Mouse (Mus musculus) kidney, adult 2 months (tissue): ENCODE results near the gene Pik3r3. TPM values are rescaled to one million over a fixed set of nuclear protein-coding genes. Genes with fewer than 3 reads are reported as not detected.

ENCODE experiments used
- DNase-seq: peaks from one replicate; pipeline ENCODE4 v3.0.0; 2021
- H3K27ac ChIP-seq: fragments of 200-500 bp; 2 replicates; pipeline ENCODE4 v1.5.1; 2012; ENCODE audit warnings: low read depth, low read length, control low read depth, inconsistent platforms; ENCODE audit not compliant: insufficient read depth
- H3K27me3 ChIP-seq: fragments of 200-500 bp; replicated peaks from 2 replicates; pipeline ENCODE4 v1.6.1; 2012; ENCODE audit warnings: mild to moderate bottlenecking, moderate library complexity, low read length, inconsistent platforms; ENCODE audit not compliant: control insufficient read depth, insufficient read depth
- H3K36me3 ChIP-seq: fragments of 200-500 bp; 2 replicates; pipeline ENCODE4 v1.6.1; 2012; ENCODE audit warnings: mild to moderate bottlenecking, moderate library complexity, low read length, inconsistent platforms; ENCODE audit not compliant: control insufficient read depth, insufficient read depth
- H3K4me1 ChIP-seq: fragments of 200-500 bp; 2 replicates; pipeline ENCODE4 v1.6.1; 2011; ENCODE audit warnings: low read length; ENCODE audit not compliant: control insufficient read depth, insufficient read depth
- H3K4me3 ChIP-seq: fragments of 200-500 bp; 2 replicates; pipeline ENCODE4 v1.5.1; 2011; ENCODE audit warnings: mild to moderate bottlenecking, low read depth, low read length, control low read depth; ENCODE audit not compliant: insufficient read depth
- CTCF ChIP-seq: fragments of 200-500 bp; conservative IDR thresholded peaks from 2 replicates; pipeline ENCODE4 v1.5.1; 2011; ENCODE audit warnings: low read depth, mild to moderate bottlenecking, control low read depth, low read length, moderate library complexity, mixed read lengths; ENCODE audit not compliant: insufficient read depth, insufficient read length
- POLR2A ChIP-seq: fragments of 200-500 bp; IDR thresholded peaks from one replicate; pipeline ENCODE4 v1.6.1; 2011; ENCODE audit warnings: low read depth, low read length, control low read depth
- WGBS: fragments of 180-500 bp; shearing (Covaris S2); methylation state at CpG from one replicate; pipeline ENCODE4 v1.1.7; 2018; 5-methylcytosine and 5-hydroxymethylcytosine counted together
- polyA plus RNA-seq: library from polyadenylated mRNA; depleted of rRNA; stranded (reverse); fragments of >200 nt; gene quantifications from 2 replicates; pipeline ENCODE4 v1.2.3, GENCODE M21; 2012

Pik3r3 gene
- polyA plus RNA-seq, 1 experiment, result 14.6 TPM

DNA sequence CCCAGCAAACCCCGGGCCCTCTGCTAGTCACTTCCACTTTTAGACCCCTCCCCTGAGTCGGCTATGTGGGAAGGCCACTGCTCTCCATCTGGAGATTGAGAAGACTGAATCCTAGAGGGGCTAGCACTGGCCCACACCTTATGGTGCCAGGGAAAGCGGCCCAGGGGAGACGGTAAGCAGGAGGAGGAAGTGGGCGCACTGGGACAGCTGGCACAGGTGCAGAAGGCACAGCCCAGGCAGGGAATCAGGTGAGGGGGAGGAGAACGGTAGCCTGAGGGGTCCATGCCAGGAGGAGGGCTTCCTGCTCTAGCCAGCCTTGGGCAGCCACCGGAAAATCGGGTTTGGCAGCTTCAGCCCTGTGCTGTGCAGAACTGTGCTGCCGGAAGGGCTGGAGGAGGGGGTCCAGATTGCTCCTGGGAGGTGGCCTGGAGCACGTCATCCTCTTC is 44.9 kb upstream of the Pik3r3 start:
- Histone ChIP-seq H3K36me3 (no peaks in the 10 kb centered on the region), H3K27me3 (no peaks in the 10 kb centered on the region), H3K4me1 (peaks cover 15% of the 10 kb centered on the region), H3K27ac (peak overlapping the region; percentile 88), H3K4me3 (peak overlapping the region; percentile 9; the same call in 1 of the 2 replicates)
- TF ChIP-seq POLR2A (no peak), CTCF (no peak)
- DNase-seq, result peak; percentile 90
- WGBS, result 13% methylated on average over 10 of the region's 10 CpGs

- Histone ChIP-seq H3K4me1 (peaks cover 15% of the 10 kb centered on the region), H3K27ac (peak overlapping the region; percentile 88), H3K4me3 (no peak overlapping the region), H3K36me3 (no peaks in the 10 kb centered on the region), H3K27me3 (no peaks in the 10 kb centered on the region)
- peak; percentile 93 for DNase-seq
- WGBS, result 16% methylated on average over 5 of the region's 5 CpGs
- TF ChIP-seq CTCF (no peak), POLR2A (no peak)
Measured at GRCm38 (mm10) chr4:116177140-116177539, 44.3 kb upstream of the Pik3r3 start.

DNA sequence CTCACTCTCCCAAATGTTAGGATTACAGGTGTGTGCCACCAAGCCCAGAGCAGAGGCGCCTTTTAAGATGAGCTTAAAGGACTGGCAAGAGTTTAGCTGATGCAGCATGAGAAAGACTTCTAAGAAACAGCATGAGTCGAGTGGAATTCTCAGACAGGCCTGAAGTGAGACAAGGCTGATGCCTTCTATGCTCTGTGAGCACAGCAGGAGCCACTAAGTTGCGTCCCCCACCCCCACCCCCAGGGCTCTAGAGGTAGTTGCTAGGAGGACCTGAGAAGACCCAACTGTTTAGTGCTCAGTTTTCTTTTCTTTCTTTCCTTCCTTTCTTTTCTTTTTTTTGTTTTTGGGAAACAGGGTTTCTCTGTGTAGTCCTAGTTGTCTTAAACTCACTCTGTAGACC is 39.3 kb upstream of the Pik3r3 start:
- peaks cover 3% of the 10 kb centered on the region; the same call in 1 of the 2 replicates for H3K4me1 ChIP-seq
- H3K4me3 ChIP-seq, result no peak overlapping the region
- no peaks in the 10 kb centered on the region for H3K36me3 ChIP-seq
- H3K27ac ChIP-seq, result no peak overlapping the region
- DNase-seq, result no peak
- no peak for TF ChIP-seq POLR2A
- no peaks in the 10 kb centered on the region for H3K27me3 ChIP-seq
- 73% methylated on average over 3 of the region's 3 CpGs for WGBS

GRCm38 (mm10) chr4:116182745-116183144 is 38.7 kb upstream of the Pik3r3 start:
- Histone ChIP-seq H3K4me3 (no peak overlapping the region), H3K27me3 (no peaks in the 10 kb centered on the region), H3K27ac (peak overlapping the region; percentile 87), H3K4me1 (no peaks in the 10 kb centered on the region), H3K36me3 (no peaks in the 10 kb centered on the region)
- TF ChIP-seq CTCF (no peak), POLR2A (no peak)
- 26% methylated on average over 12 of the region's 12 CpGs for WGBS
- peak; percentile 70 for DNase-seq

DNA sequence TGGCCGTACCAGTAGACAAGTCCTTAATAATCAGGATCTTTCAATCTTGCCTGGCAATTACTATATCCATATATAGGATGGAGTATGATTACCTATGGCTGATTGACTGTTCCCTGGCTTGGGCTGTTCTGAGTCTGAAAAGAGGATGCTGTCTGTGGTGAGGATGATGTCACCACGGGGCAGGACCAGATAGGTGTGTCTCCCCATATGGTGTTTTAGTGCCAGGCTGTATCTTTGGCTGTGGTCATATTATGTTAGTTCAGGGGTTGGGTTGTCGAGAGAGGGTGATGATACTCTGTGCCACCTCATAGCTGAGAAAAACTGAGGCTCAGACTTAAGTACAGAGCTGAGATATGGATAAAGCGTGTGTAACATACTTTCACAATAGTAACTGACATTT is 36.3 kb upstream of the Pik3r3 start:
- WGBS, result 88% methylated on average over 4 of the region's 4 CpGs
- TF ChIP-seq CTCF (no peak), POLR2A (no peak)
- H3K27ac ChIP-seq, result no peak overlapping the region

GRCm38 (mm10) chr4:116192286-116192835 is 29.1 kb upstream of the Pik3r3 start:
- no peak for TF ChIP-seq CTCF
- no peak for TF ChIP-seq POLR2A
- no peak overlapping the region for H3K27ac ChIP-seq
- DNase-seq, result peak; percentile 28
- no peaks in the 10 kb centered on the region for H3K27me3 ChIP-seq
- H3K36me3 ChIP-seq, result no peaks in the 10 kb centered on the region
- no peaks in the 10 kb centered on the region for H3K4me1 ChIP-seq
- 41% methylated on average over 4 of the region's 4 CpGs for WGBS
- no peak overlapping the region for H3K4me3 ChIP-seq

More for the DNA sequence above, 36.3 kb upstream of the Pik3r3 start:
- no peaks in the 10 kb centered on the region for H3K4me1 ChIP-seq
- no peaks in the 10 kb centered on the region for H3K27me3 ChIP-seq
- no peak for DNase-seq
- H3K36me3 ChIP-seq, result no peaks in the 10 kb centered on the region
- no peak overlapping the region for H3K4me3 ChIP-seq

- 79% methylated on average over 9 of the region's 9 CpGs for WGBS
- no peaks in the 10 kb centered on the region for H3K4me1 ChIP-seq
- H3K4me3 ChIP-seq, result no peak overlapping the region
Measured at GRCm38 (mm10) chr4:116193583-116194383, 27.6 kb upstream of the Pik3r3 start.

More at GRCm38 (mm10) chr4:116193583-116194383, 27.6 kb upstream of the Pik3r3 start:
- TF ChIP-seq CTCF (no peak), POLR2A (no peak)
- no peaks in the 10 kb centered on the region for H3K27me3 ChIP-seq
- no peaks in the 10 kb centered on the region for H3K36me3 ChIP-seq
- no peak for DNase-seq
- no peak overlapping the region for H3K27ac ChIP-seq
